Mouse (Mus musculus) cortical plate, adult 2 months (tissue): Measurements from ENCODE around the gene Bcar3. TPM values are rescaled to one million over a fixed set of nuclear protein-coding genes. Genes with fewer than 3 reads are reported as not detected.
"Not testable (repeated sequence)": the region's sequence is repeated elsewhere in the genome, so short reads cannot be mapped to it uniquely, and the experiment has no call there.

Source experiments
- H3K27ac ChIP-seq: fragments of 200-500 bp; 2 replicates; pipeline ENCODE4 v1.5.1; 2012; ENCODE audit warnings: low read length, control low read depth, inconsistent platforms; ENCODE audit not compliant: insufficient read depth
- H3K4me1 ChIP-seq: fragments of 200-500 bp; 2 replicates; pipeline ENCODE4 v1.6.1; 2011; ENCODE audit warnings: low read length; ENCODE audit not compliant: control insufficient read depth, insufficient read depth
- H3K4me3 ChIP-seq: fragments of 200-500 bp; 2 replicates; pipeline ENCODE4 v1.5.1; 2011; ENCODE audit warnings: mild to moderate bottlenecking, low read length, control low read depth; ENCODE audit not compliant: insufficient read depth
- CTCF ChIP-seq: fragments of 200-500 bp; IDR thresholded peaks from 2 replicates; pipeline ENCODE4 v1.5.1; 2011; ENCODE audit warnings: mild to moderate bottlenecking, control low read depth, low read length; ENCODE audit not compliant: insufficient read depth; ENCODE audit errors: extremely low read depth
- POLR2A ChIP-seq: fragments of 200-500 bp; IDR thresholded peaks from 2 replicates; pipeline ENCODE4 v1.6.1; 2011; ENCODE audit warnings: mild to moderate bottlenecking, low read length, control low read depth; ENCODE audit not compliant: insufficient read depth; ENCODE audit errors: extremely low read depth
- polyA plus RNA-seq: library from polyadenylated mRNA; depleted of rRNA; stranded (reverse); fragments of >200 nt; gene quantifications from 2 replicates; pipeline ENCODE4 v1.2.3, GENCODE M21; 2012

The Bcar3 gene
- polyA plus RNA-seq, 1 experiment, result 15.8 TPM

- TF ChIP-seq POLR2A (no peak), CTCF (no peak)
- no peak overlapping the region for H3K27ac ChIP-seq
Measured at GRCm38 (mm10) chr3:122269986-122270385, 23.9 kb upstream of the Bcar3 start.

GRCm38 (mm10) chr3:122272565-122272964 lies 21.4 kb upstream of the Bcar3 start:
- H3K4me1 ChIP-seq, result peaks cover 14% of the 10 kb centered on the region
- H3K4me3 ChIP-seq, H3K27ac ChIP-seq: not testable (repeated sequence)

More at GRCm38 (mm10) chr3:122269986-122270385, 23.9 kb upstream of the Bcar3 start:
- Histone ChIP-seq H3K4me3 (no peak overlapping the region), H3K4me1 (peaks cover under 1% of the 10 kb centered on the region; the same call in 1 of the 2 replicates)

GRCm38 (mm10) chr3:122273407-122274240 lies 20.3 kb upstream of the Bcar3 start:
- peaks cover 14% of the 10 kb centered on the region for H3K4me1 ChIP-seq
- peak overlapping the region; percentile 69 for H3K4me3 ChIP-seq
- TF ChIP-seq POLR2A (peak; percentile 49; the same call in 1 of the 2 replicates), CTCF (no peak)
- no peak overlapping the region for H3K27ac ChIP-seq

- H3K27ac ChIP-seq, result 0 out of 2 replicates have a peak within 1 kb of the TSS, but pooled peaks have one; percentile 8
- peaks cover 14% of the 10 kb centered on the region for H3K4me1 ChIP-seq
- TF ChIP-seq POLR2A (peak; percentile 68; the same call in 1 of the 2 replicates), CTCF (no peak)
- H3K4me3 ChIP-seq, result peak within 1 kb of the TSS; percentile 69
Measured at GRCm38 (mm10) chr3:122274241-122275024, 19.5 kb upstream of the Bcar3 start, which contains the start of gene Dnttip2. TSS of gene Dnttip2 (plus strand) at chr3:122274388.

GRCm38 (mm10) chr3:122275111-122275510 lies 18.8 kb upstream of the Bcar3 start:
- Histone ChIP-seq H3K27ac (no peak overlapping the region), H3K4me1 (peaks cover 14% of the 10 kb centered on the region), H3K4me3 (peak overlapping the region; percentile 69; the same call in 1 of the 2 replicates)
- TF ChIP-seq CTCF, result no peak
- no peak for TF ChIP-seq POLR2A

- TF ChIP-seq POLR2A (no peak), CTCF (no peak)
- Histone ChIP-seq H3K4me1 (no peaks in the 10 kb centered on the region; the same call in 1 of the 2 replicates), H3K4me3 (no peak overlapping the region), H3K27ac (no peak overlapping the region)
Measured at GRCm38 (mm10) chr3:122287195-122287594, 6.7 kb upstream of the Bcar3 start.

- no peaks in the 10 kb centered on the region; the same call in 1 of the 2 replicates for H3K4me1 ChIP-seq
- H3K27ac ChIP-seq, result no peak overlapping the region
- H3K4me3 ChIP-seq, result no peak overlapping the region
- TF ChIP-seq CTCF, result no peak
- TF ChIP-seq POLR2A, result no peak
Measured at GRCm38 (mm10) chr3:122288613-122289195, 5.2 kb upstream of the Bcar3 start.

GRCm38 (mm10) chr3:122289344-122289743 lies 4.6 kb upstream of the Bcar3 start:
- H3K4me3 ChIP-seq, H3K27ac ChIP-seq, H3K4me1 ChIP-seq: not testable (repeated sequence)

GRCm38 (mm10) chr3:122290696-122291095 lies 3.2 kb upstream of the Bcar3 start:
- H3K27ac ChIP-seq, result no peak overlapping the region
- H3K4me1 ChIP-seq, result peaks cover 2% of the 10 kb centered on the region; the same call in 1 of the 2 replicates
- no peak overlapping the region for H3K4me3 ChIP-seq
- no peak for TF ChIP-seq CTCF
- no peak for TF ChIP-seq POLR2A

- Histone ChIP-seq H3K4me3 (peak overlapping the region; percentile 88), H3K27ac (no peak overlapping the region), H3K4me1 (peaks cover 2% of the 10 kb centered on the region; the same call in 1 of the 2 replicates)
- TF ChIP-seq POLR2A, result no peak
- no peak for TF ChIP-seq CTCF
Measured at GRCm38 (mm10) chr3:122291828-122292227, 2.1 kb upstream of the Bcar3 start.
